ENCODE assay signal across 9 mouse cellular contexts in the genomic region with DNA sequence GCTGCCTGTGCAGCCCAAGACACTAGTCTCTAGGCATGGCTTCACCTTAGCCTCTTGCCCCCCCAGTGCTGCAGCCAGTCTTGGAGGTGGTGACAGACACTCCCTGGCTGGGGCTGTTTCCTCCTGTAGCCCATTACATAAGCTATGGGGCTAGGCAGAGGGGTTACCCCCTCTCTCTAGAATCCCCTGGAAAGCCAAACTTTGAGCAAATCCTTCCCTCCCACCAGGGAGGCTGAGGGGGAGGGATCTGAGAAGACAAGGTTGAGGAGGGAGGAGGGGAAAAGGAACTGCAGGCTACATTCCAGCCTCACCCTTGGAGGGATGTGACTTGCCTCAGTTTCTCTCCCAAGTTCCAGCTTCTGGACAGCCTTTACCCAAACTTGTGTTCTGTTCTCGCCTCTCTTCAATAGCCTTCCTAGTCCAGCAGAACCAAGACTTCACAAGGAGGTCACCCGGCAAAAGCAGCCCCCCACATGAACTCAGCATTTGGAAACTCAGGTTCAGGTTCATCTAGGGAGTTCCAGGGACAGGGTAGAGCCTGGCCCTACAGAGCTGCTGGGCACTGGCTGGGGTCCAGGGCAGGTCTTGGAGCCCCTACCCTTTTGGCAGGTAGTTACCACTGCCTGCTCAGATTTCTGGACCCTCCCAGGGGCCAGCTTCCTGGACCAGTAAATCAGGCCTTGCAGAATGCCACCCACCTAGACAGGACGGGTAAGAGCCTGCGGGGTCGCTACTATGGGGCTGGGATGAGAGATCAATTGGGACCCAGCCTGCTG. TPM values are rescaled to one million over a fixed set of nuclear protein-coding genes. Genes with fewer than 3 reads are reported as not detected.
DNase-seq lines count a peak whose midpoint lies in the region; ATAC-seq lines count a peak whose summit lies in the region.
"Had no signal": no experiment of that assay in that cellular context is flagged by ENCODE, and none has a peak within 500 bp of the region (broad histone marks: within the 10 kb centered on the region; RNA-seq: fewer than 3 reads in every experiment).

No protein-coding gene starts in this region.

- 14% methylated on average over 5 of the region's 5 CpGs for WGBS in kidney, embryonic 14.5 days
- WGBS in embryonic facial prominence, embryonic 10.5 days = 9% methylated on average over 5 of the region's 5 CpGs
- 13% methylated on average over 5 of the region's 5 CpGs for WGBS in hindbrain, embryonic 16.5 days
- WGBS in neural tube, embryonic 12.5 days = 14% methylated on average over 5 of the region's 5 CpGs

- H3K36me3 ChIP-seq in kidney, embryonic 14.5 days (ENCODE audit: control insufficient read depth, insufficient read depth, low read length) = no peaks in the 10 kb centered on the region
- H3K36me3 ChIP-seq in embryonic facial prominence, embryonic 10.5 days (replicated peaks) = no peaks in the 10 kb centered on the region
- no peaks in the 10 kb centered on the region for H3K36me3 ChIP-seq in hindbrain, embryonic 16.5 days (ENCODE audit: control insufficient read depth, insufficient read depth, low read length)
- H3K36me3 ChIP-seq in neural tube, embryonic 12.5 days = no peaks in the 10 kb centered on the region

- H3K4me3 ChIP-seq in kidney, embryonic 14.5 days (ENCODE audit: low read length) = peak overlapping the region; percentile 28; the same call in 1 of the 2 replicates
- H3K4me3 ChIP-seq in embryonic facial prominence, embryonic 10.5 days = peak overlapping the region; percentile 54
- peak overlapping the region; percentile 55 for H3K4me3 ChIP-seq in hindbrain, embryonic 16.5 days (ENCODE audit: low read length)
- peak overlapping the region; percentile 44 for H3K4me3 ChIP-seq in neural tube, embryonic 12.5 days
- H3K4me3 ChIP-seq: gastrocnemius, adult 2 months had no signal

- DNase-seq in kidney, postnatal 36 days = no peak
- DNase-seq in embryonic facial prominence, embryonic 10.5 days (ENCODE audit: low spot score) = no peak
- no peak for DNase-seq in c-Kit-positive CD71-positive TER-119-positive erythroid progenitor cells, embryonic 14.5 days (ENCODE audit: low spot score)
- no peak for DNase-seq in frontal cortex, postnatal 10 days (ENCODE audit: low spot score in 2 of 2)
- no peak for DNase-seq in urinary bladder, postnatal 10 days (ENCODE audit: low spot score)

- H3K27ac ChIP-seq in kidney, embryonic 14.5 days (ENCODE audit: low read depth, low read length) = no peak overlapping the region
- peak overlapping the region; percentile 40; the same call in 1 of the 2 replicates for H3K27ac ChIP-seq in embryonic facial prominence, embryonic 10.5 days (replicated peaks)
- peak overlapping the region; percentile 73 for H3K27ac ChIP-seq in hindbrain, embryonic 16.5 days (ENCODE audit: low read depth, low read length)
- H3K27ac ChIP-seq in neural tube, embryonic 12.5 days = peak overlapping the region; percentile 46; the same call in 1 of the 2 replicates
- H3K27ac ChIP-seq: gastrocnemius, adult 2 months had no signal

- no peak overlapping the region for H3K9ac ChIP-seq in kidney, embryonic 14.5 days (ENCODE audit: low read depth, low read length)
- H3K9ac ChIP-seq in hindbrain, embryonic 16.5 days (ENCODE audit: low read depth, low read length) = peak overlapping the region; percentile 72
- H3K9ac ChIP-seq in neural tube, embryonic 12.5 days = peak overlapping the region; percentile 71

- peaks cover 46% of the 10 kb centered on the region for H3K27me3 ChIP-seq in kidney, embryonic 14.5 days (ENCODE audit: control insufficient read depth, insufficient read depth, low read length)
- H3K27me3 ChIP-seq in embryonic facial prominence, embryonic 10.5 days (replicated peaks; ENCODE audit: low read depth, poor library complexity, severe bottlenecking) = peaks cover 92% of the 10 kb centered on the region
- no peaks in the 10 kb centered on the region for H3K27me3 ChIP-seq in hindbrain, embryonic 16.5 days (replicated peaks; ENCODE audit: control insufficient read depth, insufficient read depth, low read length)
- peaks cover 37% of the 10 kb centered on the region for H3K27me3 ChIP-seq in neural tube, embryonic 12.5 days (replicated peaks)

- peaks cover 20% of the 10 kb centered on the region for H3K4me1 ChIP-seq in kidney, embryonic 14.5 days (ENCODE audit: control insufficient read depth, insufficient read depth, low read length)
- peaks cover 34% of the 10 kb centered on the region for H3K4me1 ChIP-seq in embryonic facial prominence, embryonic 10.5 days
- peaks cover 14% of the 10 kb centered on the region for H3K4me1 ChIP-seq in hindbrain, embryonic 16.5 days (ENCODE audit: control insufficient read depth, insufficient read depth, low read depth, low read length)
- H3K4me1 ChIP-seq in neural tube, embryonic 12.5 days = peaks cover 38% of the 10 kb centered on the region

- ATAC-seq in kidney, embryonic 14.5 days (ENCODE audit: low FRiP score, low TSS enrichment) = peak; percentile 7
- ATAC-seq in hindbrain, embryonic 16.5 days = peak; percentile 6; the same call in 1 of the 2 replicates
- peak; percentile 4; the same call in 1 of the 2 replicates for ATAC-seq in neural tube, embryonic 12.5 days (ENCODE audit: low FRiP score, low read depth)

- peak overlapping the region; percentile 49 for H3K4me2 ChIP-seq in kidney, embryonic 14.5 days (replicated peaks; ENCODE audit: low read depth, low read length)
- peak overlapping the region; percentile 69 for H3K4me2 ChIP-seq in hindbrain, embryonic 16.5 days (ENCODE audit: low read length)
- H3K4me2 ChIP-seq in neural tube, embryonic 12.5 days (replicated peaks) = peak overlapping the region; percentile 68

- H3K9me3 ChIP-seq in kidney, embryonic 14.5 days (ENCODE audit: control insufficient read depth, low read length) = no peaks in the 10 kb centered on the region
- no peaks in the 10 kb centered on the region for H3K9me3 ChIP-seq in embryonic facial prominence, embryonic 10.5 days
- no peaks in the 10 kb centered on the region for H3K9me3 ChIP-seq in hindbrain, embryonic 16.5 days (ENCODE audit: control insufficient read depth, low read length)
- H3K9me3 ChIP-seq in neural tube, embryonic 12.5 days = no peaks in the 10 kb centered on the region

RNA-seq across cellular contexts. Expression of a gene that starts 1.0 kb away (rescaled TPM):
- 0.26 and 0.32 TPM in 2 replicates for polyA plus RNA-seq in kidney, embryonic 14.5 days (2014; fragmentation: Nextera tagmentation; extraction: Ambion mirVana)
- polyA plus RNA-seq in embryonic facial prominence, embryonic 10.5 days (2016; fragmentation: Nextera tagmentation; extraction: Ambion mirVana) = 14.7 and 15.1 TPM in 2 replicates
- polyA plus RNA-seq in hindbrain, embryonic 16.5 days (2015; fragmentation: Nextera tagmentation; extraction: Ambion mirVana) = 24.3 and 31.0 TPM in 2 replicates
- 82.3 and 104 TPM in 2 replicates for polyA plus RNA-seq in neural tube, embryonic 12.5 days (2016; fragmentation: Nextera tagmentation; extraction: Ambion mirVana)

RNA-seq across cellular contexts. Expression of a gene that starts 36.0 kb away (rescaled TPM):
- polyA plus RNA-seq in kidney, embryonic 14.5 days (2014; fragmentation: Nextera tagmentation; extraction: Ambion mirVana) = 1.1 and 2.1 TPM in 2 replicates
- polyA plus RNA-seq in embryonic facial prominence, embryonic 10.5 days (2016; fragmentation: Nextera tagmentation; extraction: Ambion mirVana) = 1.8 and 2.1 TPM in 2 replicates
- polyA plus RNA-seq in hindbrain, embryonic 16.5 days (2015; fragmentation: Nextera tagmentation; extraction: Ambion mirVana) = 0.56 and 0.95 TPM in 2 replicates
- 1.2 TPM in 2 replicates for polyA plus RNA-seq in neural tube, embryonic 12.5 days (2016; fragmentation: Nextera tagmentation; extraction: Ambion mirVana)

Comparison
In these comparisons a context has a peak if more than half of its experiments do, and no peak if none do; other contexts are left out.
1. RNA of a gene that starts 1.0 kb away (polyA plus RNA-seq): 82.3 to 104 TPM in neural tube, embryonic 12.5 days, 24.3 to 31.0 TPM in hindbrain, embryonic 16.5 days and 14.7 to 15.1 TPM in embryonic facial prominence, embryonic 10.5 days; 0.26 to 0.32 TPM in kidney, embryonic 14.5 days; every median in the first group is over 10 times any median in the second.
2. Peak in every context shown above with its lines, with median percentiles within 50 percentile points of each other: ATAC-seq, H3K4me2 ChIP-seq and H3K4me3 ChIP-seq.